Mouse (Mus musculus) limb, embryonic 15.5 days (tissue): ENCODE measurements at regions not wholly inside any gene's neighbourhood (a gene's known extent, or its start where the extent isn't known, plus 50 kb on each side); places are given as distances from the start of the nearest gene placed in this dataset.

Experiments
- ATAC-seq: fragments of 200-750 bp; cut with Nextera tagmentation; 2 replicates; pipeline ENCODE4 v1.8.0; 2017; ENCODE audit warnings: low read depth, moderate TSS enrichment; ENCODE audit not compliant: insufficient number of reproducible peaks, low FRiP score, low TSS enrichment
- H3K27ac ChIP-seq: fragments of 300-500 bp; sonication (generic); 2 replicates; pipeline ENCODE4 v1.5.1; 2015; ENCODE audit warnings: moderate library complexity, mild to moderate bottlenecking, inconsistent platforms
- H3K27me3 ChIP-seq: fragments of 300-500 bp; sonication (generic); 2 replicates; pipeline ENCODE4 v1.6.1; 2015; ENCODE audit warnings: inconsistent platforms
- H3K36me3 ChIP-seq: fragments of 300-500 bp; sonication (generic); 2 replicates; pipeline ENCODE4 v1.6.1; 2015; ENCODE audit warnings: inconsistent platforms
- H3K4me1 ChIP-seq: fragments of 300-500 bp; sonication (generic); 2 replicates; pipeline ENCODE4 v1.6.1; 2015; ENCODE audit warnings: inconsistent platforms
- H3K4me2 ChIP-seq: fragments of 300-500 bp; sonication (generic); 2 replicates; pipeline ENCODE4 v1.6.1; 2015; ENCODE audit warnings: mild to moderate bottlenecking, inconsistent platforms
- H3K4me3 ChIP-seq: fragments of 300-500 bp; sonication (generic); 2 replicates; pipeline ENCODE4 v1.5.1; 2015; ENCODE audit warnings: mild to moderate bottlenecking, inconsistent platforms
- H3K9ac ChIP-seq: fragments of 300-500 bp; sonication (generic); 2 replicates; pipeline ENCODE4 v1.6.1; 2015; ENCODE audit warnings: inconsistent platforms
- H3K9me3 ChIP-seq: fragments of 300-500 bp; sonication (generic); 2 replicates; pipeline ENCODE4 v1.6.1; 2016; ENCODE audit warnings: inconsistent platforms
- WGBS: fragments of 180-500 bp; shearing (Covaris S2); methylation state at CpG from one replicate; pipeline ENCODE4 v1.1.7; 2015; 5-methylcytosine and 5-hydroxymethylcytosine counted together

- H3K36me3 ChIP-seq, result no peaks in the 10 kb centered on the region
- H3K9ac ChIP-seq, result no peak overlapping the region
- no peak overlapping the region for H3K4me2 ChIP-seq
- peak overlapping the region; percentile 73; the same call in 1 of the 2 replicates for H3K27ac ChIP-seq
- 69% methylated on average over 10 of the region's 10 CpGs for WGBS
- ATAC-seq, result no peak
- no peaks in the 10 kb centered on the region for H3K27me3 ChIP-seq
- no peaks in the 10 kb centered on the region for H3K9me3 ChIP-seq
- H3K4me3 ChIP-seq, result no peak overlapping the region
- peaks cover 47% of the 10 kb centered on the region for H3K4me1 ChIP-seq
Measured at GRCm38 (mm10) chr13:37506046-37506445, 161.0 kb downstream of the Ly86 start.

- no peaks in the 10 kb centered on the region for H3K9me3 ChIP-seq
- H3K36me3 ChIP-seq, result no peaks in the 10 kb centered on the region
- H3K4me3 ChIP-seq, result no peak overlapping the region
- peaks cover 47% of the 10 kb centered on the region for H3K4me1 ChIP-seq
- no peak overlapping the region for H3K9ac ChIP-seq
- H3K27ac ChIP-seq, result peak overlapping the region; percentile 73
- H3K27me3 ChIP-seq, result no peaks in the 10 kb centered on the region
- 70% methylated on average over 8 of the region's 8 CpGs for WGBS
- H3K4me2 ChIP-seq, result no peak overlapping the region
- ATAC-seq, result no peak
Measured at GRCm38 (mm10) chr13:37506701-37507100, 161.7 kb downstream of the Ly86 start.

- Histone ChIP-seq H3K27me3 (no peaks in the 10 kb centered on the region), H3K4me3 (no peak overlapping the region), H3K4me1 (peaks cover 47% of the 10 kb centered on the region), H3K36me3 (no peaks in the 10 kb centered on the region), H3K9ac (no peak overlapping the region), H3K27ac (peak overlapping the region; percentile 73), H3K4me2 (no peak overlapping the region), H3K9me3 (no peaks in the 10 kb centered on the region)
- WGBS, result 55% methylated on average over 5 of the region's 5 CpGs
- no peak for ATAC-seq
Measured at GRCm38 (mm10) chr13:37507146-37507545, 162.1 kb downstream of the Ly86 start.

- H3K9me3 ChIP-seq, result no peaks in the 10 kb centered on the region
- peak; percentile 81 for ATAC-seq
- no peaks in the 10 kb centered on the region for H3K27me3 ChIP-seq
- H3K4me2 ChIP-seq, result peak overlapping the region; percentile 19; the same call in 1 of the 2 replicates
- no peak overlapping the region for H3K9ac ChIP-seq
- H3K36me3 ChIP-seq, result no peaks in the 10 kb centered on the region
- H3K4me1 ChIP-seq, result peaks cover 48% of the 10 kb centered on the region
- no peak overlapping the region for H3K4me3 ChIP-seq
- peak overlapping the region; percentile 76 for H3K27ac ChIP-seq
- 27% methylated on average over 19 of the region's 19 CpGs for WGBS
Measured at GRCm38 (mm10) chr13:37508385-37509351, 163.7 kb downstream of the Ly86 start.

- 23% methylated on average over 12 of the region's 12 CpGs for WGBS
- peak overlapping the region; percentile 19; the same call in 1 of the 2 replicates for H3K4me2 ChIP-seq
- no peaks in the 10 kb centered on the region for H3K27me3 ChIP-seq
- no peaks in the 10 kb centered on the region for H3K9me3 ChIP-seq
- peak overlapping the region; percentile 76 for H3K27ac ChIP-seq
- peaks cover 49% of the 10 kb centered on the region for H3K4me1 ChIP-seq
- H3K4me3 ChIP-seq, result no peak overlapping the region
- H3K36me3 ChIP-seq, result no peaks in the 10 kb centered on the region
- peak; percentile 61 for ATAC-seq
- no peak overlapping the region for H3K9ac ChIP-seq
Measured at GRCm38 (mm10) chr13:37509352-37509851, 164.4 kb downstream of the Ly86 start.

GRCm38 (mm10) chr13:37510511-37510910, 165.5 kb downstream of the Ly86 start:
- H3K27ac ChIP-seq, result no peak overlapping the region
- H3K4me2 ChIP-seq, result no peak overlapping the region
- WGBS, result 71% methylated on average over 6 of the region's 6 CpGs
- no peaks in the 10 kb centered on the region for H3K9me3 ChIP-seq
- H3K36me3 ChIP-seq, result no peaks in the 10 kb centered on the region
- peaks cover 50% of the 10 kb centered on the region for H3K4me1 ChIP-seq
- H3K9ac ChIP-seq, result no peak overlapping the region
- H3K4me3 ChIP-seq, result no peak overlapping the region
- H3K27me3 ChIP-seq, result no peaks in the 10 kb centered on the region
- no peak for ATAC-seq

- 67% methylated on average over 6 of the region's 6 CpGs for WGBS
- no peaks in the 10 kb centered on the region for H3K9me3 ChIP-seq
- no peak overlapping the region for H3K9ac ChIP-seq
- H3K4me2 ChIP-seq, result no peak overlapping the region
- H3K27me3 ChIP-seq, result no peaks in the 10 kb centered on the region
- peaks cover 46% of the 10 kb centered on the region for H3K4me1 ChIP-seq
- H3K4me3 ChIP-seq, result no peak overlapping the region
- ATAC-seq, result no peak
- no peak overlapping the region for H3K27ac ChIP-seq
- no peaks in the 10 kb centered on the region for H3K36me3 ChIP-seq
Measured at GRCm38 (mm10) chr13:37511006-37511405, 166.0 kb downstream of the Ly86 start.

- Histone ChIP-seq H3K4me3 (no peak overlapping the region), H3K4me2 (no peak overlapping the region), H3K36me3 (no peaks in the 10 kb centered on the region), H3K4me1 (peaks cover 42% of the 10 kb centered on the region), H3K9ac (no peak overlapping the region), H3K27ac (no peak overlapping the region), H3K27me3 (no peaks in the 10 kb centered on the region), H3K9me3 (no peaks in the 10 kb centered on the region)
- 69% methylated on average over 4 of the region's 4 CpGs for WGBS
- no peak for ATAC-seq
Measured at GRCm38 (mm10) chr13:37511406-37511805, 166.4 kb downstream of the Ly86 start.

- no peaks in the 10 kb centered on the region for H3K27me3 ChIP-seq
- H3K9ac ChIP-seq, result no peak overlapping the region
- no peak overlapping the region for H3K27ac ChIP-seq
- H3K4me3 ChIP-seq, result no peak overlapping the region
- WGBS, result 66% methylated on average over 3 of the region's 3 CpGs
- H3K9me3 ChIP-seq, result no peaks in the 10 kb centered on the region
- H3K4me2 ChIP-seq, result no peak overlapping the region
- no peaks in the 10 kb centered on the region for H3K36me3 ChIP-seq
- ATAC-seq, result no peak
- H3K4me1 ChIP-seq, result peaks cover 32% of the 10 kb centered on the region
Measured at GRCm38 (mm10) chr13:37512781-37513180, 167.8 kb downstream of the Ly86 start.

GRCm38 (mm10) chr13:37513206-37513904, 168.3 kb downstream of the Ly86 start:
- Histone ChIP-seq H3K36me3 (no peaks in the 10 kb centered on the region), H3K27ac (peak overlapping the region; percentile 79), H3K4me1 (peaks cover 29% of the 10 kb centered on the region), H3K4me3 (no peak overlapping the region), H3K27me3 (no peaks in the 10 kb centered on the region), H3K9ac (no peak overlapping the region; the same call in 1 of the 2 replicates), H3K4me2 (peak overlapping the region; percentile 24; the same call in 1 of the 2 replicates), H3K9me3 (no peaks in the 10 kb centered on the region)
- no peak for ATAC-seq
- 35% methylated on average over 2 of the region's 2 CpGs for WGBS

- WGBS, result 11% methylated on average over 23 of the region's 23 CpGs
- no peaks in the 10 kb centered on the region for H3K9me3 ChIP-seq
- peaks cover 22% of the 10 kb centered on the region for H3K4me1 ChIP-seq
- peak overlapping the region; percentile 24 for H3K9ac ChIP-seq
- H3K36me3 ChIP-seq, result no peaks in the 10 kb centered on the region
- H3K4me2 ChIP-seq, result peak overlapping the region; percentile 24
- peak; percentile 27; the same call in 1 of the 2 replicates for ATAC-seq
- no peaks in the 10 kb centered on the region for H3K27me3 ChIP-seq
- peak overlapping the region; percentile 79 for H3K27ac ChIP-seq
- H3K4me3 ChIP-seq, result peak overlapping the region; percentile 3; the same call in 1 of the 2 replicates
Measured at GRCm38 (mm10) chr13:37513905-37514607, 169.0 kb downstream of the Ly86 start.
